Mouse (Mus musculus) limb, embryonic 11.5 days (tissue): ENCODE measurements at regions not wholly inside any gene's neighbourhood (a gene's known extent, or its start where the extent isn't known, plus 50 kb on each side); places are given as distances from the start of the nearest gene placed in this dataset.
A peak's percentile ranks its signal among the peaks of the same experiment; 100 is the strongest.

Experiments
- ATAC-seq: fragments of 200-750 bp; cut with Nextera tagmentation; 2 replicates; pipeline ENCODE4 v1.8.0; 2017; ENCODE audit warnings: low read depth; ENCODE audit not compliant: insufficient number of reproducible peaks, low FRiP score, low TSS enrichment
- DNase-seq: peaks from one replicate; pipeline ENCODE4 v3.0.0-alpha.2; 2015; ENCODE audit warnings: low spot score
- H3K27ac ChIP-seq: fragments of 300-500 bp; sonication (generic); replicated peaks from 2 replicates; pipeline ENCODE4 v1.5.1; 2014; ENCODE audit warnings: low read depth, mild to moderate bottlenecking, low read length
- H3K27me3 ChIP-seq: fragments of 300-500 bp; sonication (generic); 2 replicates; pipeline ENCODE4 v1.6.1; 2014; ENCODE audit warnings: mild to moderate bottlenecking, low read length, mixed read lengths; ENCODE audit not compliant: control insufficient read depth, insufficient read depth
- H3K36me3 ChIP-seq: fragments of 300-500 bp; sonication (generic); 2 replicates; pipeline ENCODE4 v1.6.1; 2014; ENCODE audit warnings: mild to moderate bottlenecking, low read length, moderate library complexity, mixed read lengths; ENCODE audit not compliant: control insufficient read depth, insufficient read depth
- H3K4me1 ChIP-seq: fragments of 300-500 bp; sonication (generic); 2 replicates; pipeline ENCODE4 v1.6.1; 2014; ENCODE audit warnings: low read length, mixed read lengths; ENCODE audit not compliant: control insufficient read depth, insufficient read depth
- H3K4me2 ChIP-seq: fragments of 300-500 bp; sonication (generic); 2 replicates; pipeline ENCODE4 v1.6.1; 2014; ENCODE audit warnings: low read depth, mild to moderate bottlenecking, moderate library complexity; ENCODE audit not compliant: severe bottlenecking
- H3K4me3 ChIP-seq: fragments of 300-500 bp; sonication (generic); 2 replicates; pipeline ENCODE4 v1.5.1; 2014; ENCODE audit warnings: low read depth, low read length
- H3K9ac ChIP-seq: fragments of 300-500 bp; sonication (generic); 2 replicates; pipeline ENCODE4 v1.6.1; 2014; ENCODE audit warnings: mild to moderate bottlenecking, low read length
- H3K9me3 ChIP-seq: fragments of 300-500 bp; sonication (generic); 2 replicates; pipeline ENCODE4 v1.6.1; 2016; ENCODE audit warnings: low read length; ENCODE audit not compliant: control insufficient read depth
- WGBS: fragments of 180-500 bp; shearing (Covaris S2); extraction: QIAGEN DNeasy Blood & Tissue Kit; methylation state at CpG from one replicate; pipeline ENCODE4 v1.1.7; 2014; 5-methylcytosine and 5-hydroxymethylcytosine counted together

DNA sequence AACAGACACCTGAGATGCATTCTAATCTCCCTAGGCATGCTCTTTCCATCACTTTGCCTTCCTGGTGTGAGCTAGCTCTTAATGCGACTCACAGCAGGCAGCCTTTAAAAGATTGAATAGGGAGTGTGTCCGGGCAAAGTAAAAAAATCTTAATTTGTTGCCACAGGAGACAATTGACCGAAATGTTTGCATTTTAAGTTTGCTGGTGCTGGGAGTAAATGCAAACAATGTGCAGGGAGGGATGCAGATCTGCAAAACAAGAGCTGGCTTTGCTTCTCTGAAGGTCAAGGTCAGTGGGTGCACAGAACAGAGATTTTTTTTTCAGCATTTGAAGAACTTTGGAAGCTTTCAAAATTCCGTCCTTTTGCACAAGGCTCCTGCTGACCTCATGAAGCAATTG is 111.4 kb downstream of the Mterf1b start:
- H3K9ac ChIP-seq: no peak overlapping the region
- ATAC-seq: no peak
- no peak for DNase-seq
- H3K27ac ChIP-seq: no peak overlapping the region
- H3K4me2 ChIP-seq: no peak overlapping the region
- no peak overlapping the region for H3K4me3 ChIP-seq
- H3K36me3 ChIP-seq: no peaks in the 10 kb centered on the region
- H3K27me3 ChIP-seq: no peaks in the 10 kb centered on the region
- H3K4me1 ChIP-seq: no peaks in the 10 kb centered on the region; the same call in 1 of the 2 replicates
- 16% methylated on average over 4 of the region's 4 CpGs for WGBS
- H3K9me3 ChIP-seq: no peaks in the 10 kb centered on the region

- H3K4me1 ChIP-seq: no peaks in the 10 kb centered on the region; the same call in 1 of the 2 replicates
Measured at GRCm38 (mm10) chr5:4304201-4304600, 112.0 kb downstream of the Mterf1b start.

DNA sequence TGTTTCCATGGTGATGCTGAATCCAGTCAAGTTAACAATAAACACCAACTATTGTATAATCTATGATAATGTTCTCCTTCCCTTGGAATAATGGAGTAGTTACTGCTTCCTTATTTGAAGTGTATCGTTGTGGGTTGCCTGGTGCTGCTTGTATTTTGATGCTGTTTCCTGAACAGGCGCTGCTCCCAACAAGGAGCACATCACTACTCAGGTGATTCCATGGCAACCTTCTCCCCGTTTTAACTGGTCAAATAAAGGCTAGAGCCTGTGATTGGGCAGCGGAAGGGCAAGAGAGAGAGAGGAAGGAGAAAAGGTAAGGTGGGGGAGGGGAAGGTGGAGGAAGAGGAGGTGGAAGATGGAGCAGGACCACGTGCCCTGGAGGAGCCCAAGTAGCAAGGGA is 116.3 kb downstream of the Mterf1b start:
- H3K27me3 ChIP-seq: no peaks in the 10 kb centered on the region
- 89% methylated on average over 5 of the region's 5 CpGs for WGBS
- H3K9ac ChIP-seq: no peak overlapping the region
- H3K27ac ChIP-seq: no peak overlapping the region
- H3K4me3 ChIP-seq: no peak overlapping the region
- no peaks in the 10 kb centered on the region; the same call in 1 of the 2 replicates for H3K4me1 ChIP-seq
- no peaks in the 10 kb centered on the region for H3K9me3 ChIP-seq
- no peak overlapping the region for H3K4me2 ChIP-seq
- ATAC-seq (no peak), DNase-seq (no peak)
- no peaks in the 10 kb centered on the region for H3K36me3 ChIP-seq

More at GRCm38 (mm10) chr5:4304201-4304600, 112.0 kb downstream of the Mterf1b start:
- Histone ChIP-seq H3K27me3 (no peaks in the 10 kb centered on the region), H3K9me3 (no peaks in the 10 kb centered on the region), H3K9ac (no peak overlapping the region), H3K4me3 (no peak overlapping the region), H3K36me3 (no peaks in the 10 kb centered on the region), H3K27ac (no peak overlapping the region), H3K4me2 (no peak overlapping the region)
- DNase-seq (no peak), ATAC-seq (no peak)
- WGBS: 55% methylated on average over 5 of the region's 5 CpGs

- Histone ChIP-seq H3K27me3 (no peaks in the 10 kb centered on the region), H3K4me3 (no peak overlapping the region), H3K27ac (no peak overlapping the region), H3K36me3 (no peaks in the 10 kb centered on the region), H3K9me3 (no peaks in the 10 kb centered on the region), H3K4me1 (no peaks in the 10 kb centered on the region), H3K9ac (no peak overlapping the region), H3K4me2 (no peak overlapping the region)
- ATAC-seq (no peak), DNase-seq (no peak)
- 53% methylated on average over 4 of the region's 4 CpGs for WGBS
Measured at GRCm38 (mm10) chr5:4311169-4311568, 119.0 kb downstream of the Mterf1b start.

DNA sequence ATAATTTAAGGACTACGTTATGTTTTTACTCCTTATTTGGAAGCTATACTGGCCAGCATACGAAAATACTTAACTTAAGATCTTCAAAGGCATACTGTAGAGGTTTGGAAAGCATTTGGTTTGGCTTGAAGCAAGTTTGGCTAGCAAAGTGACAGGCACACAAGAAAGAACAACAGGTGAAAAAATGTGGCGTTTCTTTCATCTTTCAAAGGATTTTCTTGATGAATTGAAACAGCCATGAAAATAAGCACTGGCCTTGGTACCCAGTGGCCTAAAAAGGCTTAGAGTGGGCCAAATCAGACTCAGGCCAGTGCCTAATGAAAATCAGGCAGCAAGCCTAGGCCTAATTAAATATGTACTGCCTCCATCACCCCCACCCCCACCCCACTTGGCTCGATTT is 119.4 kb downstream of the Mterf1b start:
- ATAC-seq: peak; percentile 57; the same call in 1 of the 2 replicates
- 42% methylated on average over 4 of the region's 4 CpGs for WGBS

GRCm38 (mm10) chr5:4312675-4313074 is 120.5 kb downstream of the Mterf1b start:
- DNase-seq: no peak
- Histone ChIP-seq H3K4me3 (no peak overlapping the region), H3K9ac (no peak overlapping the region), H3K27ac (no peak overlapping the region), H3K9me3 (no peaks in the 10 kb centered on the region), H3K4me2 (no peak overlapping the region), H3K4me1 (no peaks in the 10 kb centered on the region), H3K27me3 (no peaks in the 10 kb centered on the region), H3K36me3 (no peaks in the 10 kb centered on the region)
- ATAC-seq: no peak
- WGBS: 77% methylated on average over 14 of the region's 14 CpGs

More for the DNA sequence above, 119.4 kb downstream of the Mterf1b start:
- no peaks in the 10 kb centered on the region for H3K4me1 ChIP-seq
- no peaks in the 10 kb centered on the region for H3K36me3 ChIP-seq
- H3K27ac ChIP-seq: no peak overlapping the region
- no peaks in the 10 kb centered on the region for H3K27me3 ChIP-seq
- H3K9ac ChIP-seq: no peak overlapping the region
- H3K4me3 ChIP-seq: no peak overlapping the region
- DNase-seq: no peak
- no peaks in the 10 kb centered on the region for H3K9me3 ChIP-seq
- H3K4me2 ChIP-seq: no peak overlapping the region

DNA sequence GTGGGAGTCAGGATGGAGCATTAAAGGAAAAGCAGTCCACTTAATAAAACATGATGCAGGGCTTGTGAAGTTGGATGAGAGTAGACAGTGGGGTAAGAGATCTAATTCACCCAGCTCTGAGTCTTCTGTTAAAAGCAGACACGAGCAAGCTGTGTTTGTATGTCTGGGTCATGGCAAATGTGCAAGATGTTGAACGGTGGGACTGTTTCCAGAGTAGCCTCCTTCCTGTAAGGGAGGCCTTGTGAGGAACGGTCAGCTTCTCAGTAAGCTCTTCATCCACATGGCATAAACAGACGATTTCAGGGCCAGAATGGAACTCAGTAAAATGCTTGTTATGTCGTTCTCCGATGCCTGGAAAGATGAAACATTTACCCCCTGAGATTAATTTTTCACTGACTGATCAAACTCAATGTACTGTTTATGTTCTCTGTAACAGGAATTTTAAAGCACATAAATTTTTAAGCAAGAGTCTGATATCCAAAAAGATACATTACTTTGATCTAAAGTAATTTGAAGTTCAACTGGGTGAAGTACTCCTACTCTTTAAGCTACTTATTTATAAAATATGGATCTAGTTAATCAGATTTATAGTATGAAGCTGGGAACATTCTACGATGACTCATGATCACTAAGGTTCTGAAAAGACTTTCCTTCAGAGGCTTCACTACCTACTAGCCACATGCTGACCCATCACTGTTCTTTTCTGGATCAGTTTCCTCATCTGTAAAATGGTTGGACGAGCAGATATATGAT is 130.6 kb downstream of the Mterf1b start:
- WGBS: 90% methylated on average over 8 of the region's 8 CpGs
- no peak for ATAC-seq
- H3K27ac ChIP-seq: no peak overlapping the region
- H3K36me3 ChIP-seq: no peaks in the 10 kb centered on the region
- H3K9ac ChIP-seq: no peak overlapping the region
- H3K27me3 ChIP-seq: no peaks in the 10 kb centered on the region
- no peak for DNase-seq
- H3K4me3 ChIP-seq: no peak overlapping the region
- no peaks in the 10 kb centered on the region for H3K4me1 ChIP-seq
- no peaks in the 10 kb centered on the region; the same call in 1 of the 2 replicates for H3K9me3 ChIP-seq
- no peak overlapping the region for H3K4me2 ChIP-seq

GRCm38 (mm10) chr5:4323387-4323704 is 131.2 kb downstream of the Mterf1b start:
- DNase-seq: no peak
- no peak overlapping the region for H3K9ac ChIP-seq
- H3K27me3 ChIP-seq: no peaks in the 10 kb centered on the region
- ATAC-seq: no peak
- 90% methylated on average over 2 of the region's 2 CpGs for WGBS
- no peaks in the 10 kb centered on the region for H3K36me3 ChIP-seq
- no peak overlapping the region for H3K27ac ChIP-seq
- H3K9me3 ChIP-seq: no peaks in the 10 kb centered on the region; the same call in 1 of the 2 replicates
- no peak overlapping the region for H3K4me3 ChIP-seq
- H3K4me2 ChIP-seq: no peak overlapping the region
- no peaks in the 10 kb centered on the region for H3K4me1 ChIP-seq

DNA sequence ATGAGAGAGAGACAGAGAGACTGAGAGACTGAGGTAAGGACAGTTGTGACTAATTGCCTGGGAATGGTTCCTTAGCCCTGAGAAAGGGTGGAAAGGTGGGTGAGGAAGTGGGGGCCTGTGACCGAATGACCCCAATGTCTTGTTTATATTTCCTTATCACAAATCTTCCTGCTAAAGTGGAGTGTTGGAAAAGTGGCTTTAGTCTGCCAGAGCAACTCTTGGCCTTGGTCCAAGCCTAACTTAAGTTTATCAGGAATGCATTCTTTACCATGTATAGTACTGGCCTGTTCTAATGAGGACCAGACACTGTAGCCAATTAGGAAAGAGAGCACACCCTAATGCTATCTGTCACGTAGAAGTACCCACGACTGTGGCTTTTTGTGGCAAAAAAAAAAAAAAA is 133.6 kb downstream of the Mterf1b start:
- ATAC-seq (no peak), DNase-seq (no peak)
- WGBS: 5% methylated on average over 3 of the region's 3 CpGs

More for the DNA sequence above, 133.6 kb downstream of the Mterf1b start:
- no peaks in the 10 kb centered on the region for H3K4me1 ChIP-seq
- no peak overlapping the region for H3K4me3 ChIP-seq
- H3K9ac ChIP-seq: no peak overlapping the region
- H3K9me3 ChIP-seq: no peaks in the 10 kb centered on the region
- no peaks in the 10 kb centered on the region for H3K27me3 ChIP-seq
- no peak overlapping the region for H3K27ac ChIP-seq
- no peaks in the 10 kb centered on the region for H3K36me3 ChIP-seq
- H3K4me2 ChIP-seq: no peak overlapping the region
